Mouse (Mus musculus): ENCODE data around the gene Rab7b.

DNA sequence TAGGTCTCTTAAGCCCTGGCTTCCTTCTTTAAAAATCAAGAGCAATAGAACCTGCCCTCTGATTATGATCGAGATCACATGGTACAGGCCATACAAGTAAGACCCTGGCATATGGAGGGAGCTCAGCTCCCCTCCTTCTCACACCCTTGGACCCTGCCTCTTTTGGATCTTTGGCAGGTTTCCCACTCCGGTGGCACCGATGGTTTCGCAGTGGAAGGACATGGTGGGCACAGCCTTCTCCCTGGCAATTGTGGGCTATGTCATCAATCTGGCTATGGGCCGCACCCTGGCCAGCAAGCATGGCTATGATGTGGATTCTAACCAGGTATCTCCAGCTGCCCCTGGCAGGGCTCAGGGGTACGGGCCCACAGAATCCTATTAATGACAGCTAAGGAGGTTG lies 68.7 kb downstream of the Rab7b start:
- TF ChIP-seq CTCF (IDR thresholded peaks at IDR 0.05; ENCODE audit: extremely low read depth, insufficient read depth, insufficient read length, insufficient replicate concordance) (no peak), POLR2A (IDR thresholded peaks at IDR 0.05; ENCODE audit: low read depth, low read length) (no peak)
